Mouse (Mus musculus) kidney, embryonic 14.5 days (tissue): ENCODE results near the gene Gm12355. TPM values are rescaled to one million over a fixed set of nuclear protein-coding genes. Genes with fewer than 3 reads are reported as not detected.
"Not testable (repeated sequence)": the region's sequence is repeated elsewhere in the genome, so short reads cannot be mapped to it uniquely, and the experiment has no call there.

Source experiments
- ATAC-seq: fragments of 200-750 bp; cut with Nextera tagmentation; 2 replicates; pipeline ENCODE4 v1.8.0; 2017; ENCODE audit warnings: moderate number of reproducible peaks, mild to moderate bottlenecking, moderate TSS enrichment, moderate library complexity; ENCODE audit not compliant: low FRiP score, low TSS enrichment
- H3K27ac ChIP-seq: fragments of 300-500 bp; sonication (generic); 2 replicates; pipeline ENCODE4 v1.5.1; 2014; ENCODE audit warnings: low read depth, mild to moderate bottlenecking, low read length, moderate library complexity, mixed read lengths
- H3K27me3 ChIP-seq: fragments of 300-500 bp; sonication (generic); 2 replicates; pipeline ENCODE4 v1.6.1; 2014; ENCODE audit warnings: mild to moderate bottlenecking, low read length; ENCODE audit not compliant: control insufficient read depth, insufficient read depth
- H3K36me3 ChIP-seq: fragments of 300-500 bp; sonication (generic); 2 replicates; pipeline ENCODE4 v1.6.1; 2014; ENCODE audit warnings: low read length, mixed read lengths; ENCODE audit not compliant: control insufficient read depth, insufficient read depth
- H3K4me1 ChIP-seq: fragments of 300-500 bp; sonication (generic); 2 replicates; pipeline ENCODE4 v1.6.1; 2014; ENCODE audit warnings: low read length, mixed read lengths; ENCODE audit not compliant: control insufficient read depth, insufficient read depth
- H3K4me2 ChIP-seq: fragments of 300-500 bp; sonication (generic); replicated peaks from 2 replicates; pipeline ENCODE4 v1.6.1; 2014; ENCODE audit warnings: low read depth, mild to moderate bottlenecking, low read length
- H3K4me3 ChIP-seq: fragments of 300-500 bp; sonication (generic); 2 replicates; pipeline ENCODE4 v1.5.1; 2014; ENCODE audit warnings: mild to moderate bottlenecking, low read length
- H3K9ac ChIP-seq: fragments of 300-500 bp; sonication (generic); 2 replicates; pipeline ENCODE4 v1.6.1; 2014; ENCODE audit warnings: low read depth, mild to moderate bottlenecking, low read length, moderate library complexity
- H3K9me3 ChIP-seq: fragments of 300-500 bp; sonication (generic); 2 replicates; pipeline ENCODE4 v1.6.1; 2016; ENCODE audit warnings: low read length; ENCODE audit not compliant: control insufficient read depth
- WGBS: fragments of 180-500 bp; shearing (Covaris S2); extraction: QIAGEN DNeasy Blood & Tissue Kit; methylation state at CpG from one replicate; pipeline ENCODE4 v1.1.7; 2014; 5-methylcytosine and 5-hydroxymethylcytosine counted together
- polyA plus RNA-seq: library from polyadenylated mRNA; unstranded; fragments of >200 nt; fragmentation: Nextera tagmentation; extraction: Ambion mirVana; gene quantifications from 2 replicates; pipeline ENCODE4 v1.2.1, GENCODE M21; 2014

The Gm12355 gene
- polyA plus RNA-seq, 1 experiment from 2014 or later, result 1.2 TPM

GRCm38 (mm10) chr11:98646459-98646858, 21.0 kb upstream of the Gm12355 start, which contains the start of gene Gsdma2:
Gene Gsdma2 (plus strand): TSS chr11:98646759.
- H3K4me3 ChIP-seq, result no peak within 1 kb of the TSS
- no peaks in the 10 kb centered on the region for H3K27me3 ChIP-seq
- WGBS, result 63% methylated on average over 2 of the region's 2 CpGs
- H3K4me2 ChIP-seq, result no peak within 1 kb of the TSS
- no peak for ATAC-seq
- H3K27ac ChIP-seq, result no peak within 1 kb of the TSS
- H3K4me1 ChIP-seq, result no peaks in the 10 kb centered on the region
- no peaks in the 10 kb centered on the region for H3K9me3 ChIP-seq
- H3K9ac ChIP-seq, result no peak within 1 kb of the TSS
- no peaks in the 10 kb centered on the region for H3K36me3 ChIP-seq

- no peaks in the 10 kb centered on the region for H3K27me3 ChIP-seq
- no peaks in the 10 kb centered on the region for H3K4me1 ChIP-seq
- H3K27ac ChIP-seq, result no peak overlapping the region
- no peak overlapping the region for H3K4me2 ChIP-seq
- WGBS, result 75% methylated on average over 2 of the region's 2 CpGs
- no peak overlapping the region for H3K4me3 ChIP-seq
- H3K9me3 ChIP-seq, result no peaks in the 10 kb centered on the region
- no peak overlapping the region for H3K9ac ChIP-seq
- H3K36me3 ChIP-seq, result no peaks in the 10 kb centered on the region
- ATAC-seq, result no peak
Measured at GRCm38 (mm10) chr11:98645946-98646345, 20.5 kb upstream of the Gm12355 start.

GRCm38 (mm10) chr11:98644757-98645156, 19.3 kb upstream of the Gm12355 start:
- no peaks in the 10 kb centered on the region for H3K36me3 ChIP-seq
- no peaks in the 10 kb centered on the region for H3K9me3 ChIP-seq
- no peaks in the 10 kb centered on the region for H3K27me3 ChIP-seq
- ATAC-seq, result no peak
- no peak overlapping the region for H3K27ac ChIP-seq
- no peaks in the 10 kb centered on the region for H3K4me1 ChIP-seq
- no peak overlapping the region for H3K4me3 ChIP-seq
- H3K4me2 ChIP-seq, result no peak overlapping the region
- WGBS, result 80% methylated on average over 3 of the region's 3 CpGs
- H3K9ac ChIP-seq, result no peak overlapping the region

GRCm38 (mm10) chr11:98640091-98640490, 14.6 kb upstream of the Gm12355 start:
- no peaks in the 10 kb centered on the region for H3K9me3 ChIP-seq
- no peaks in the 10 kb centered on the region for H3K36me3 ChIP-seq
- no peaks in the 10 kb centered on the region for H3K27me3 ChIP-seq
- no peak overlapping the region for H3K27ac ChIP-seq
- 56% methylated on average over 5 of the region's 5 CpGs for WGBS
- H3K4me3 ChIP-seq, result no peak overlapping the region
- H3K4me2 ChIP-seq, result no peak overlapping the region
- ATAC-seq, result no peak
- no peak overlapping the region for H3K9ac ChIP-seq
- no peaks in the 10 kb centered on the region for H3K4me1 ChIP-seq

- no peak overlapping the region for H3K4me3 ChIP-seq
- H3K4me1 ChIP-seq, result no peaks in the 10 kb centered on the region
- H3K9ac ChIP-seq, result no peak overlapping the region
- ATAC-seq, result no peak
- H3K4me2 ChIP-seq, result no peak overlapping the region
- no peaks in the 10 kb centered on the region for H3K36me3 ChIP-seq
- H3K27me3 ChIP-seq, result no peaks in the 10 kb centered on the region
- whole genome bisulfite sequencing, result 62% methylated on average over 1 of the region's 1 CpGs
- no peak overlapping the region for H3K27ac ChIP-seq
- no peaks in the 10 kb centered on the region for H3K9me3 ChIP-seq
Measured at GRCm38 (mm10) chr11:98637501-98637900, 12.0 kb upstream of the Gm12355 start.

GRCm38 (mm10) chr11:98635312-98635970, 10.0 kb upstream of the Gm12355 start:
- 44% methylated on average over 10 of the region's 10 CpGs for WGBS
- ATAC-seq, result not testable (repeated sequence)

GRCm38 (mm10) chr11:98630646-98631045, 5.2 kb upstream of the Gm12355 start:
- no peak for ATAC-seq
- Histone ChIP-seq H3K27me3 (no peaks in the 10 kb centered on the region), H3K9ac (no peak overlapping the region), H3K4me3 (no peak overlapping the region), H3K9me3 (no peaks in the 10 kb centered on the region), H3K27ac (no peak overlapping the region), H3K4me2 (no peak overlapping the region), H3K36me3 (no peaks in the 10 kb centered on the region), H3K4me1 (no peaks in the 10 kb centered on the region)
- WGBS, result 86% methylated on average over 5 of the region's 5 CpGs

More at GRCm38 (mm10) chr11:98635312-98635970, 10.0 kb upstream of the Gm12355 start:
- H3K27ac ChIP-seq, H3K4me3 ChIP-seq, H3K9ac ChIP-seq, H3K36me3 ChIP-seq, H3K4me1 ChIP-seq, H3K27me3 ChIP-seq, H3K4me2 ChIP-seq, H3K9me3 ChIP-seq: not testable (repeated sequence)

GRCm38 (mm10) chr11:98628706-98629105, 3.2 kb upstream of the Gm12355 start:
- Histone ChIP-seq H3K27ac (no peak overlapping the region), H3K9ac (no peak overlapping the region), H3K36me3 (no peaks in the 10 kb centered on the region), H3K4me3 (no peak overlapping the region), H3K27me3 (no peaks in the 10 kb centered on the region), H3K4me1 (no peaks in the 10 kb centered on the region), H3K4me2 (no peak overlapping the region), H3K9me3 (0 out of 2 replicates have a peak, but pooled peaks cover under 1% of the 10 kb centered on the region)
- no peak for ATAC-seq
- WGBS, result 95% methylated on average over 3 of the region's 3 CpGs

GRCm38 (mm10) chr11:98624381-98624780, 1.1 kb downstream of the Gm12355 start:
- not testable (repeated sequence) for ATAC-seq, H3K4me3 ChIP-seq, H3K4me1 ChIP-seq, H3K9me3 ChIP-seq, H3K9ac ChIP-seq, H3K4me2 ChIP-seq, H3K27ac ChIP-seq, H3K27me3 ChIP-seq, H3K36me3 ChIP-seq
- WGBS, result 92% methylated on average over 2 of the region's 2 CpGs
